Mouse (Mus musculus) kidney, adult 2 months (tissue): ENCODE data around the gene Tmem95.

ENCODE experiments used
- CTCF ChIP-seq: fragments of 200-500 bp; conservative IDR thresholded peaks from 2 replicates; pipeline ENCODE4 v1.5.1; 2011; ENCODE audit warnings: low read depth, mild to moderate bottlenecking, control low read depth, low read length, moderate library complexity, mixed read lengths; ENCODE audit not compliant: insufficient read depth, insufficient read length
- POLR2A ChIP-seq: fragments of 200-500 bp; IDR thresholded peaks from one replicate; pipeline ENCODE4 v1.6.1; 2011; ENCODE audit warnings: low read depth, low read length, control low read depth

DNA sequence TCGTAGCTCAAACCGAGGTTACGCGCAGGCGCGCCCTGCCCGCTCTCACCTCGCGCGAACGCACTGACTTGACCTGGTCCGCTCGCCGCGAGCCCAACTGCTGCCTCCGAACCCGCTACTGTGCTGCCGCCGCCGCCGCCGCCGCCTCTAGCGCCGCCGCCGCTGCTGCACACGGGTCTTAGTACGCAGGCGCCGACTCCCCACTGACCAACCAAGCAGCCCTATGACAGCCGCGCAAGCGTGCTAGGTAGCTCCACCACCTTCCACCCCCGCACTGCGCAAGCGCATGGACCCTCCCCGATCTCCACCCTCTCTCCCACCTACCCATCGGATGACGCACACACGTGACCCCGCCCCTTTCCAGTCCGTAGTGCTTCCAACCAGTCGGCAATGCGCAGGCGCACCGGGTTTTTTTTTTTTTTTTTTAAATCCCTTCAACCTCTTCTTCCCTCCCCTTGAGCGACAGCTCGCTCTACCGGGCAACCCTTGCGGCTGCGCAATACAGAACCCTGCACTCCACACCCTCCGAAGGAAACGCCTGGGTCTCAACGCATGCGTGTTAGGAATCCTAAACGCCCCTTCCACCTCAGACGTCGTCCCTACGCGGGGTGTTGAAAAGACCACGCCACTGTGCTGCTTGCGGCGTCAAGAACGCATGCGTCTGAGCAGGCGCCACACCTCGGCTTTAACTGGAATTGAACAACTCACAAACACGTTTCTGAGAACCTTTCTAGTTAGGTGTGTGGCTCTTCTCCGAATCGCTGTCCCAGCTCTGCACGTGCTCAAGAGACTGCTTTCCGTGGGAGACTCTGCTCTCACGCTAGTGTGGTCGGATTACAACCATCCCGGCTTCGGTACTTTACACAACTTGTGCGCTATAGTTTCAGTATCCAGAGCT lies 43.5 kb upstream of the Tmem95 start, which contains the start of gene Eif5a:
- TF ChIP-seq CTCF (peak; percentile 63), POLR2A (peak; percentile 91)
